Mouse (Mus musculus) brain, embryonic 14.5 days (tissue): ENCODE data around the gene Usp44.

ENCODE experiments used
- CTCF ChIP-seq: fragments of 200-500 bp; IDR thresholded peaks from 2 replicates; pipeline ENCODE4 v1.5.1; 2012; ENCODE audit warnings: inconsistent platforms, mild to moderate bottlenecking, moderate library complexity, borderline replicate concordance; ENCODE audit not compliant: insufficient read depth, insufficient read length; ENCODE audit errors: extremely low read depth
- POLR2A ChIP-seq: fragments of 200-500 bp; IDR thresholded peaks from 2 replicates; pipeline ENCODE4 v1.6.1; 2012; ENCODE audit warnings: mild to moderate bottlenecking, inconsistent platforms, borderline replicate concordance; ENCODE audit not compliant: poor library complexity, insufficient read depth, insufficient read length, severe bottlenecking; ENCODE audit errors: extremely low read depth

DNA sequence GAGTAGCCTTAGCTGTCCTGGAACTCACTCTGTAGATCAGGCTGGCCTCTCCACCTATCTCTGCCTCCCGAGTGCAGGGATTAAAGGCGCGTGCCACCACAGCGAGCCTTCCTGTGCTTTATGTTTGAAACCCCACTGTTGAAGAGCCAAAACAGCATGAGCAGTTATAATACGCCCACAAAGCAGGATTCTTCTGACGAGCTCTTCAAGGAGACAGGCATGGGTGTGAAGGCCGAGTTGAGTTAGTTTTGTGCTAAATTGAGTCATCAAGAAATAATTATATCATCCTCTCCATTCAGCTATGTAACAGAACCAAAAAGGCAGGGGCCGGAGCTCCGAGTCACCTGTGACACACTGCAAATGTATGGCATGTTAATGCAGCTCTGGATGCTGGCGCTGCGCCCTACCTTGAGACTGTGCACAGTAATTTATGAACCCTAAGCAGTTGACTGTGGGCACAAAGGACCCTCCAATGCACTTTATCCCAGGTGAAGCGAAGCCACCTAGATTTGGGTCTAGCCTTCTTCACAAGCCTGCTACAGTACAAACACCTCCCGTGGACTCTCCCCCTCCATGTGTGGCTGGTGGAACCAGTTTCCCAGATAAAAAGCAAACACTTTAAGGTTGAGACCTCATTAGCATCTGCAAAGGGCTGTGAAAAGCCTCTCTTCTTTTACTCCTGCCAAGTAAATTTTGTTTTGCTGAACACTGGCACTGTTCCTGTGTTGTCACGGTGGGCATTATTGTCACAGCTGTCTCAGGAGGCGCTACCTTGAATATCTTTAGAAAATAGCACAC lies 47.9 kb upstream of the Usp44 start:
- TF ChIP-seq CTCF, result no peak
- no peak for TF ChIP-seq POLR2A
